Mouse (Mus musculus): ENCODE results near the gene Fgf2.

DNA sequence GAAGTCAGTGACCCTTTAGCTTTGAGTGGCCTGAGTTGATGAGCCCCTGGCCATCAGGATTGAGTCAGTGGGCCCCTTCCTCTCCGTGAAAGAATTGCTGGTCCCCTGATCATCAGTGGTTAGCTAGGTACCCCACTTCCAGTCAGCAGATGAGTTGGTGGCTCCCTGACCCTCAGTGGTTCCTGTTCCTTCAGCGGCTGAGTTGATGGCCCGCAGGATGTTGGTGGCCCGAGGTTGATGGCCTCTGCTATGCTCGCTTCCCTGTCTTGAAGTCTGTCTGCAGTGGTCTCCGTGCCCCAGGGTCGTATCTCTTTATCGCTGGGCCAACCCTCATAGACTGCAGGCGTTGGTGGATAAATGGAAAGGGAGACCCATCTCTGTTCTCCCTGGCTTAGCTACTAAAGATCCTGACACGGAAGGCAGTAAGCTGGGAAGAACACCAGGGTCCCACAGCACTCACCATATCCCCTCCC, 36.2 kb upstream of the Fgf2 start:
- no peak for TF ChIP-seq POLR2A (IDR thresholded peaks at IDR 0.05; ENCODE audit: low read depth, low read length)
- TF ChIP-seq MAX (IDR thresholded peaks at IDR 0.05; ENCODE audit: low read length), result no peak
- TF ChIP-seq CTCF (conservative IDR thresholded peaks at IDR 0.05 in 1 of 2, IDR thresholded peaks at IDR 0.05 in 1 of 2; ENCODE audit: low read depth in 2 of 2, low read length in 2 of 2), result no peak
- TF ChIP-seq KAT2A (IDR thresholded peaks at IDR 0.05; ENCODE audit: insufficient replicate concordance, low read length), result no peak
- TF ChIP-seq SMC3 (IDR thresholded peaks at IDR 0.05; ENCODE audit: low read depth, low read length), result no peak
